In the genomic region with DNA sequence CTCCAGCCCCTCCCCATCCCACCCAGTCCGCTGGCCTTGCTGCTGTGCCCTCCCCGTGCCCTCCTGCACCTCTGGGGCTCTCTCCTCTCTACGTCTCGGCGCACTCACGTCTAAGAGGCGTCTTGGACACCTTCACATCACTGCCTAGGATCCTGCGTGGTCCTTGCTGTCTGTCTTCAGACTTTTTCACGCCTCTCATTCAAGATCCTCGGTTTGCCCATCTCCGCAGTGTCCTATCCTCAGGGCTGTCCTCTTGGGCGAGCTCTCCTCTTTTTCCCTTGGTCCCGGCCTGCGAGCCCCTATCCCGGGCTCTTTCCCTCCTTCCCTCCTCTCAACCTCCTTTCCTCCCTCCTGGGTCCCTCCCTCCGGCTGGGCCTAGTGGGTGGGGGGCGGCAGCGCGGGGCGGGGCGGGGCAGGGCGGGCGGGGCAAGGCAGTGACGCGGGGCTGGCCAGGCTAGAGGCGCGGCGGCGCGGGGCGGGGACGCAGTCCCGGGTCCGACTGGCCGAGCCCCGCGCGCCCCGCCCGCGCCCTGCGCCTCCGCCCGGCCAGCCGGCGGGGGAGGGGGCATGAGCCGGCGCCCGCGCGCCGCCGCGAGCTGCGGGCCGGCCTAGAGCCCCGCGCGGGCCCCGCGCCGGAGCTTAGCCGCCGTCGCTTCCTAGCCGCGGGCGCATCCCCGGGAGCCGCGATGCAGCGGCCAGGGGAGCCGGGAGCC, we compare ENCODE assay signal across 10 mouse cellular contexts. TPM values are rescaled to one million over a fixed set of nuclear protein-coding genes. Genes with fewer than 3 reads are reported as not detected.
DNase-seq lines count a peak whose midpoint lies in the region; ATAC-seq lines count a peak whose summit lies in the region.
"Had no signal": no experiment of that assay in that cellular context is flagged by ENCODE, and none has a peak within 500 bp of the region (broad histone marks: within the 10 kb centered on the region; RNA-seq: fewer than 3 reads in every experiment).

Gene Barx1, plus strand, starts transcription at position 568 of the 713 bp plus-strand sequence.

- WGBS in kidney, embryonic 15.5 days, result under 1% methylated on average over 37 of the region's 73 CpGs
- under 1% methylated on average over 35 of the region's 73 CpGs for WGBS in embryonic facial prominence, embryonic 13.5 days
- under 1% methylated on average over 63 of the region's 73 CpGs for WGBS in intestine, embryonic 16.5 days
- WGBS in neural tube, embryonic 11.5 days, result under 1% methylated on average over 49 of the region's 73 CpGs

- ATAC-seq in kidney, embryonic 15.5 days (replicated peaks; ENCODE audit: low FRiP score), result peak; percentile 38
- ATAC-seq in embryonic facial prominence, embryonic 13.5 days (ENCODE audit: insufficient number of reproducible peaks, insufficient read depth, low FRiP score, low TSS enrichment, low read depth), result peak; percentile 63
- peak; percentile 27; the same call in 1 of the 2 replicates for ATAC-seq in intestine, embryonic 16.5 days
- ATAC-seq in neural tube, embryonic 11.5 days (ENCODE audit: insufficient read depth, low FRiP score, low TSS enrichment), result peak; percentile 55; the same call in 1 of the 2 replicates

- H3K27me3 ChIP-seq in kidney, embryonic 15.5 days, result peaks cover 100% of the 10 kb centered on the region
- peaks cover 100% of the 10 kb centered on the region for H3K27me3 ChIP-seq in embryonic facial prominence, embryonic 13.5 days
- H3K27me3 ChIP-seq in intestine, embryonic 16.5 days (replicated peaks; ENCODE audit: control insufficient read depth, insufficient read depth, low read length), result peaks cover 94% of the 10 kb centered on the region
- peaks cover 99% of the 10 kb centered on the region for H3K27me3 ChIP-seq in neural tube, embryonic 11.5 days (ENCODE audit: control insufficient read depth, insufficient read depth, low read length)

- H3K9me3 ChIP-seq in kidney, embryonic 15.5 days (replicated peaks), result no peaks in the 10 kb centered on the region
- no peaks in the 10 kb centered on the region for H3K9me3 ChIP-seq in embryonic facial prominence, embryonic 13.5 days
- H3K9me3 ChIP-seq in intestine, embryonic 16.5 days (ENCODE audit: control insufficient read depth, low read length), result no peaks in the 10 kb centered on the region
- no peaks in the 10 kb centered on the region for H3K9me3 ChIP-seq in neural tube, embryonic 11.5 days (ENCODE audit: control insufficient read depth, low read length)

- H3K4me1 ChIP-seq in kidney, embryonic 15.5 days, result peaks cover 55% of the 10 kb centered on the region
- peaks cover 55% of the 10 kb centered on the region for H3K4me1 ChIP-seq in embryonic facial prominence, embryonic 13.5 days
- peaks cover 21% of the 10 kb centered on the region for H3K4me1 ChIP-seq in intestine, embryonic 16.5 days (ENCODE audit: control insufficient read depth, insufficient read depth, low read length)
- peaks cover 9% of the 10 kb centered on the region for H3K4me1 ChIP-seq in neural tube, embryonic 11.5 days (ENCODE audit: control insufficient read depth, insufficient read depth, low read length)

- H3K4me3 ChIP-seq in kidney, embryonic 15.5 days (replicated peaks), result peak within 1 kb of the TSS; percentile 50
- H3K4me3 ChIP-seq in embryonic facial prominence, embryonic 13.5 days, result peak within 1 kb of the TSS; percentile 57
- peak within 1 kb of the TSS; percentile 46 for H3K4me3 ChIP-seq in intestine, embryonic 16.5 days (ENCODE audit: low read length)
- peak within 1 kb of the TSS; percentile 38 for H3K4me3 ChIP-seq in neural tube, embryonic 11.5 days (ENCODE audit: low read depth, low read length)

- H3K9ac ChIP-seq in kidney, embryonic 15.5 days, result peak within 1 kb of the TSS; percentile 38
- H3K9ac ChIP-seq in embryonic facial prominence, embryonic 13.5 days, result peak within 1 kb of the TSS; percentile 80
- peak within 1 kb of the TSS; percentile 48; the same call in 1 of the 2 replicates for H3K9ac ChIP-seq in intestine, embryonic 16.5 days (ENCODE audit: low read depth, low read length)
- no peak within 1 kb of the TSS; the same call in 1 of the 2 replicates for H3K9ac ChIP-seq in neural tube, embryonic 11.5 days (ENCODE audit: low read length)

- DNase-seq in kidney, postnatal 10 days, result no peak
- DNase-seq in neural tube, embryonic 11.5 days (ENCODE audit: low spot score), result peak; percentile 36
- no peak for DNase-seq in right cerebral cortex, adult 2 months (ENCODE audit: low spot score in 2 of 2)
- DNase-seq in left cerebral cortex, adult 18-20 months (ENCODE audit: low spot score in 2 of 2), result no peak
- DNase-seq in frontal cortex, postnatal 25 days (ENCODE audit: low spot score in 2 of 2), result no peak
- DNase-seq: heart, postnatal 36 days; lung, adult 2 months had no signal

- H3K27ac ChIP-seq in kidney, embryonic 15.5 days, result no peak within 1 kb of the TSS
- peak within 1 kb of the TSS; percentile 56; the same call in 1 of the 2 replicates for H3K27ac ChIP-seq in embryonic facial prominence, embryonic 13.5 days
- no peak within 1 kb of the TSS for H3K27ac ChIP-seq in intestine, embryonic 16.5 days (ENCODE audit: low read length)
- H3K27ac ChIP-seq in neural tube, embryonic 11.5 days (ENCODE audit: low read depth, low read length), result no peak within 1 kb of the TSS

- H3K36me3 ChIP-seq in kidney, embryonic 15.5 days, result no peaks in the 10 kb centered on the region
- no peaks in the 10 kb centered on the region for H3K36me3 ChIP-seq in embryonic facial prominence, embryonic 13.5 days
- H3K36me3 ChIP-seq in intestine, embryonic 16.5 days (ENCODE audit: control insufficient read depth, insufficient read depth, low read length), result no peaks in the 10 kb centered on the region
- H3K36me3 ChIP-seq in neural tube, embryonic 11.5 days (ENCODE audit: control insufficient read depth, insufficient read depth, low read length), result no peaks in the 10 kb centered on the region

- H3K4me2 ChIP-seq in kidney, embryonic 15.5 days, result peak within 1 kb of the TSS; percentile 90
- peak within 1 kb of the TSS; percentile 85 for H3K4me2 ChIP-seq in embryonic facial prominence, embryonic 13.5 days
- peak within 1 kb of the TSS; percentile 79 for H3K4me2 ChIP-seq in intestine, embryonic 16.5 days (ENCODE audit: low read depth, low read length)
- peak within 1 kb of the TSS; percentile 73 for H3K4me2 ChIP-seq in neural tube, embryonic 11.5 days (ENCODE audit: low read depth)

RNA-seq across cellular contexts. Expression of gene Barx1, which starts in this region (rescaled TPM):
- polyA plus RNA-seq in kidney, embryonic 15.5 days (2015; fragmentation: Nextera tagmentation; extraction: Ambion mirVana), result 0.10 and 0.12 TPM in 2 replicates
- polyA plus RNA-seq in embryonic facial prominence, embryonic 13.5 days (2015; fragmentation: Nextera tagmentation; extraction: Ambion mirVana), result 14.5 and 15.1 TPM in 2 replicates
- polyA plus RNA-seq in intestine, embryonic 16.5 days (2015; fragmentation: Nextera tagmentation; extraction: Ambion mirVana), result 0.10 and 0.18 TPM in 2 replicates
- polyA plus RNA-seq in neural tube, embryonic 11.5 days (2014; fragmentation: Nextera tagmentation; extraction: Ambion mirVana), result 0.51 TPM in 1 of 2 replicates, not detected in the other
- total RNA-seq in left cerebral cortex, adult 18-20 months (2021), result not detected
- total RNA-seq: heart, postnatal 36 days had no signal

Comparison
In these comparisons a context has a peak if more than half of its experiments do, and no peak if none do; other contexts are left out.
1. RNA of gene Barx1 (polyA plus RNA-seq): 14.5 to 15.1 TPM in embryonic facial prominence, embryonic 13.5 days; 0.10 to 0.18 TPM in intestine, embryonic 16.5 days, 0.10 to 0.12 TPM in kidney, embryonic 15.5 days and 0.51 TPM in neural tube, embryonic 11.5 days; every median in the first group is over 10 times any median in the second.
2. Peak in ATAC-seq, H3K4me3 ChIP-seq, H3K9ac ChIP-seq and H3K4me2 ChIP-seq in kidney, embryonic 15.5 days; RNA of the gene not detected or under 1 TPM.
3. Peak in ATAC-seq, H3K4me3 ChIP-seq, H3K9ac ChIP-seq and H3K4me2 ChIP-seq in intestine, embryonic 16.5 days; RNA of the gene not detected or under 1 TPM.
4. Peak in DNase-seq, ATAC-seq, H3K4me3 ChIP-seq and H3K4me2 ChIP-seq in neural tube, embryonic 11.5 days; RNA of the gene not detected or under 1 TPM.
5. Peak in every context shown above with its lines, with median percentiles within 50 percentile points of each other: ATAC-seq, H3K4me2 ChIP-seq and H3K4me3 ChIP-seq.